Mouse (Mus musculus) heart, postnatal 14 days (tissue): Measurements from ENCODE around the gene Gm9936. TPM values are rescaled to one million over a fixed set of nuclear protein-coding genes. Genes with fewer than 3 reads are reported as not detected.

ENCODE experiments used
- microRNA-seq, 2 experiments: library from miRNA; unstranded; fragments of <30 nt; microRNA quantifications; one replicate each; pipeline ENCODE4 v1.2.0; 2021 to 2022
- total RNA-seq, 2 experiments: library from RNA; stranded (reverse); gene quantifications; 2 replicates each; pipeline ENCODE4 v1.2.3; 2021

Gene Gm9936
- total RNA-seq, 2 experiments from 2014 or later = not detected

Small RNA genes lying within 50 kb of the gene (microRNA-seq; reads per million reads assigned to microRNA genes)
- 7.7 to 24.7 reads per million in 2 experiments for gene Mir6240

Other genes starting within 250 kb of the Gm9936 start
- 1 to 10 TPM; 5.8 to 5.9 TPM for gene Trpv4, start 200.3 kb downstream of the Gm9936 start, total RNA-seq
- gene Gltp, start 167.7 kb downstream of the Gm9936 start, total RNA-seq = 10 to 100 TPM; 17.1 to 18.8 TPM
- gene Tchp, start 150.9 kb downstream of the Gm9936 start, total RNA-seq = 1 to 10 TPM; 4.7 to 5.3 TPM
- 10 to 100 TPM; 45.7 to 46.5 TPM for gene Ankrd13a, start 84.0 kb downstream of the Gm9936 start, total RNA-seq
- gene Git2, start 83.2 kb downstream of the Gm9936 start, total RNA-seq = 10 to 100 TPM; 42.4 to 44.8 TPM
- 10 to 100 TPM in 1 of 2 experiments, 1 to 10 TPM in 1; 8.6 to 12.3 TPM for gene 1500011B03Rik, start 35.2 kb downstream of the Gm9936 start, total RNA-seq
- not detected for gene 4930519G04Rik, start 5.0 kb downstream of the Gm9936 start, total RNA-seq
- gene Oasl2, start 38.3 kb upstream of the Gm9936 start, total RNA-seq = 1 to 10 TPM; 5.1 to 5.3 TPM
- gene Oasl1, start 64.6 kb upstream of the Gm9936 start, total RNA-seq = under 1 TPM in 1 of 2 experiments, not detected in 1; 0.83 TPM
- 10 to 100 TPM; 28.6 to 31.2 TPM for gene 2210016L21Rik, start 83.5 kb upstream of the Gm9936 start, total RNA-seq
- under 1 TPM in 1 of 2 experiments, not detected in 1; 0.10 TPM for gene Hnf1a, start 112.4 kb upstream of the Gm9936 start, total RNA-seq
- 10 to 100 TPM; 40.6 to 42.5 TPM for gene Sppl3, start 152.5 kb upstream of the Gm9936 start, total RNA-seq
- gene Gm10401, start 239.6 kb upstream of the Gm9936 start, total RNA-seq = not detected